ENCODE assay signal across 8 mouse cellular contexts in the genomic region with DNA sequence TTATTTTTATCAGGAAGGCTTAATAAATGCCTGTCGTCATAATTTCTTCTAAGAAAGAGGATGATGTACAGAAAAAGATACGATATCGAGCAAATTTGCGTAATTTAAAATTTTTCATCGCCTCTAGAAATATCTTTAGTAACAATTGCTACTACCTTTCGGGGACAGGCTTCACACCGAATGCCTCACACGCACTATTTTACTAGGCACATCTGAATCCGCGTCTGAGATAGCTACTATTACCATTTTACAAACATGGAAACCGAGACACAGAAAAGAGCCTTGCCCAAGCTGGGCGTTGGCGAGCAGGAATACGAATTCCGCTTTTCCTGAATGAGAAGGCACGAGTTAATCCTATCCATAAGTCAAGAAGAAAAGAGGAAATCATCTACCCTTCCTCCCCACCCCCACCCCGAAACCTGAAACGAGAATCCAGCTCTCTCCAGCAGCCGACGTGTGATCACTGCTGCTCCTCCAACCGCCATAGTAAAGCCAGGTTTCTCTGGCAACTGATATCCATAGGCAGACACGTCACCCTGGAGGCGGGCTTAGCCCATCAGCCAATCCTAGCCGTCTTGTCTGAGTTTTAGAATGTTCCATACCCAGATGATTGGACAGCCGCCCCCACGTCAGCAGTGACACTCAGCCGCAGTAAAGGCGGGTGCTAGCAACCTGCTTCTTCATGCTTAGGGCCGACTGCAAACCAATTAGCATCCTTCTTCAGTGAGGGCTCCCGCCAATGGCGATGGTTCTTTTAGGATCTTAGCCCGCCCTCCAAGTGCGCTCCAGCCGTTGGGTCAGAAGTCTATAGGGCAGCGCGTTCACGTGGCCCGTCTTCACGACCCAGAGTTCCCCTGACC. TPM values are rescaled to one million over a fixed set of nuclear protein-coding genes. Genes with fewer than 3 reads are reported as not detected.
DNase-seq lines count a peak whose midpoint lies in the region; ATAC-seq and TF ChIP-seq lines count a peak whose summit lies in the region.

No protein-coding gene starts in this region.

- ATAC-seq in embryonic facial prominence, embryonic 13.5 days (ENCODE audit: insufficient number of reproducible peaks, insufficient read depth, low FRiP score, low TSS enrichment, low read depth), result peak; percentile 98
- ATAC-seq in limb, embryonic 12.5 days (ENCODE audit: insufficient number of reproducible peaks, insufficient read depth, low FRiP score, low TSS enrichment, low read depth), result peak; percentile 99
- peak; percentile 98 for ATAC-seq in midbrain, embryonic 15.5 days (replicated peaks)

- no peak for TF ChIP-seq CTCF in kidney, adult 2 months (conservative IDR thresholded peaks at IDR 0.05; ENCODE audit: insufficient read depth, insufficient read length, low read depth, low read length)

- peaks cover 3% of the 10 kb centered on the region for H3K36me3 ChIP-seq in embryonic facial prominence, embryonic 13.5 days
- H3K36me3 ChIP-seq in kidney, adult 2 months (ENCODE audit: control insufficient read depth, insufficient read depth, low read length), result no peaks in the 10 kb centered on the region
- H3K36me3 ChIP-seq in limb, embryonic 12.5 days, result peaks cover 6% of the 10 kb centered on the region; the same call in 1 of the 2 replicates
- no peaks in the 10 kb centered on the region for H3K36me3 ChIP-seq in midbrain, embryonic 15.5 days (replicated peaks)

- H3K4me1 ChIP-seq in embryonic facial prominence, embryonic 13.5 days, result 0 out of 2 replicates have a peak, but pooled peaks cover 7% of the 10 kb centered on the region
- no peaks in the 10 kb centered on the region for H3K4me1 ChIP-seq in kidney, adult 2 months (ENCODE audit: control insufficient read depth, insufficient read depth, low read length)
- H3K4me1 ChIP-seq in limb, embryonic 12.5 days (replicated peaks), result 0 out of 2 replicates have a peak, but pooled peaks cover 2% of the 10 kb centered on the region
- peaks cover 8% of the 10 kb centered on the region for H3K4me1 ChIP-seq in midbrain, embryonic 15.5 days

- DNase-seq in urinary bladder, adult 18-20 months (ENCODE audit: low spot score in 2 of 2), result peak; percentile 52 to 89
- no peak for DNase-seq in urinary bladder, postnatal 14 days (ENCODE audit: low spot score)
- peak; percentile 89 to 98 for DNase-seq in heart, adult 18-20 months
- peak; percentile 98 for DNase-seq in kidney, adult 2 months
- DNase-seq in spleen, postnatal 14 days (ENCODE audit: low spot score in 2 of 2), result peak; percentile 76 to 84

- H3K27ac ChIP-seq in embryonic facial prominence, embryonic 13.5 days, result peak overlapping the region; percentile 82
- peak overlapping the region; percentile 77 for H3K27ac ChIP-seq in kidney, adult 2 months (ENCODE audit: insufficient read depth, low read depth, low read length)
- H3K27ac ChIP-seq in limb, embryonic 12.5 days, result peak overlapping the region; percentile 86
- peak overlapping the region; percentile 93 for H3K27ac ChIP-seq in midbrain, embryonic 15.5 days

- H3K4me3 ChIP-seq in embryonic facial prominence, embryonic 13.5 days, result peak overlapping the region; percentile 55
- peak overlapping the region; percentile 92 for H3K4me3 ChIP-seq in kidney, adult 2 months (ENCODE audit: insufficient read depth, low read depth, low read length)
- H3K4me3 ChIP-seq in limb, embryonic 12.5 days (replicated peaks), result peak overlapping the region; percentile 47
- H3K4me3 ChIP-seq in midbrain, embryonic 15.5 days, result peak overlapping the region; percentile 54

- WGBS in embryonic facial prominence, embryonic 13.5 days, result 25% methylated on average over 39 of the region's 39 CpGs
- under 1% methylated on average over 38 of the region's 39 CpGs for WGBS in kidney, adult 2 months
- WGBS in limb, embryonic 12.5 days, result 15% methylated on average over 39 of the region's 39 CpGs
- 23% methylated on average over 39 of the region's 39 CpGs for WGBS in midbrain, embryonic 15.5 days

- peak overlapping the region; percentile 60; the same call in 1 of the 2 replicates for H3K4me2 ChIP-seq in embryonic facial prominence, embryonic 13.5 days
- H3K4me2 ChIP-seq in limb, embryonic 12.5 days, result 0 out of 2 replicates have a peak overlapping the region, but pooled peaks have one; percentile 61
- peak overlapping the region; percentile 52; the same call in 1 of the 2 replicates for H3K4me2 ChIP-seq in midbrain, embryonic 15.5 days

- peak overlapping the region; percentile 80 for H3K9ac ChIP-seq in embryonic facial prominence, embryonic 13.5 days
- H3K9ac ChIP-seq in limb, embryonic 12.5 days (replicated peaks), result peak overlapping the region; percentile 65
- H3K9ac ChIP-seq in midbrain, embryonic 15.5 days, result peak overlapping the region; percentile 47

- no peaks in the 10 kb centered on the region for H3K9me3 ChIP-seq in embryonic facial prominence, embryonic 13.5 days
- H3K9me3 ChIP-seq in limb, embryonic 12.5 days, result no peaks in the 10 kb centered on the region
- H3K9me3 ChIP-seq in midbrain, embryonic 15.5 days, result no peaks in the 10 kb centered on the region

- H3K27me3 ChIP-seq in embryonic facial prominence, embryonic 13.5 days, result no peaks in the 10 kb centered on the region
- no peaks in the 10 kb centered on the region for H3K27me3 ChIP-seq in kidney, adult 2 months (replicated peaks; ENCODE audit: control insufficient read depth, insufficient read depth, low read length)
- H3K27me3 ChIP-seq in limb, embryonic 12.5 days, result peaks cover 2% of the 10 kb centered on the region; the same call in 1 of the 2 replicates
- no peaks in the 10 kb centered on the region for H3K27me3 ChIP-seq in midbrain, embryonic 15.5 days (replicated peaks)

- TF ChIP-seq POLR2A in kidney, adult 2 months (IDR thresholded peaks at IDR 0.05; ENCODE audit: low read depth, low read length), result peak; percentile 65

RNA-seq across cellular contexts. Expression of a gene that starts 2.5 kb away (rescaled TPM):
- polyA plus RNA-seq in embryonic facial prominence, embryonic 13.5 days (2015; fragmentation: Nextera tagmentation; extraction: Ambion mirVana), result 603 and 642 TPM in 2 replicates
- 10 to 100 TPM; 74.8 to 92.7 TPM for total RNA-seq in heart, adult 18-20 months (2021)
- polyA plus RNA-seq in kidney, adult 2 months (2012; rRNA removed), result 20.9 and 33.3 TPM in 2 replicates
- polyA plus RNA-seq in limb, embryonic 12.5 days (2016; fragmentation: Nextera tagmentation; extraction: Ambion mirVana), result 576 and 582 TPM in 2 replicates
- 558 and 567 TPM in 2 replicates for polyA plus RNA-seq in midbrain, embryonic 15.5 days (2015; fragmentation: Nextera tagmentation; extraction: Ambion mirVana)

RNA-seq across cellular contexts. Expression of a gene that starts 33.2 kb away (rescaled TPM):
- polyA plus RNA-seq in embryonic facial prominence, embryonic 13.5 days (2015; fragmentation: Nextera tagmentation; extraction: Ambion mirVana), result 11.9 and 13.2 TPM in 2 replicates
- 1 to 10 TPM; 4.2 to 4.4 TPM for total RNA-seq in heart, adult 18-20 months (2021)
- polyA plus RNA-seq in kidney, adult 2 months (2012; rRNA removed), result 1.3 and 1.6 TPM in 2 replicates
- 9.9 and 10.2 TPM in 2 replicates for polyA plus RNA-seq in limb, embryonic 12.5 days (2016; fragmentation: Nextera tagmentation; extraction: Ambion mirVana)
- 21.3 and 22.1 TPM in 2 replicates for polyA plus RNA-seq in midbrain, embryonic 15.5 days (2015; fragmentation: Nextera tagmentation; extraction: Ambion mirVana)

RNA-seq across cellular contexts. Expression of a gene that starts 38.9 kb away (rescaled TPM):
- polyA plus RNA-seq in embryonic facial prominence, embryonic 13.5 days (2015; fragmentation: Nextera tagmentation; extraction: Ambion mirVana), result not detected in 2 replicates
- not detected for total RNA-seq in heart, adult 18-20 months (2021)
- not detected in 2 replicates for polyA plus RNA-seq in kidney, adult 2 months (2012; rRNA removed)
- 0.18 TPM in 1 of 2 replicates, not detected in the other for polyA plus RNA-seq in limb, embryonic 12.5 days (2016; fragmentation: Nextera tagmentation; extraction: Ambion mirVana)
- polyA plus RNA-seq in midbrain, embryonic 15.5 days (2015; fragmentation: Nextera tagmentation; extraction: Ambion mirVana), result 0.11 TPM in 1 of 2 replicates, not detected in the other

Comparison
In these comparisons a context has a peak if more than half of its experiments do, and no peak if none do; other contexts are left out.
1. RNA of a gene that starts 2.5 kb away (polyA plus RNA-seq): 603 to 642 TPM in embryonic facial prominence, embryonic 13.5 days, 576 to 582 TPM in limb, embryonic 12.5 days and 558 to 567 TPM in midbrain, embryonic 15.5 days; 20.9 to 33.3 TPM in kidney, adult 2 months; every median in the first group is over 10 times any median in the second.
2. Peak in every context shown above with its lines, with median percentiles within 50 percentile points of each other: ATAC-seq, H3K27ac ChIP-seq, H3K4me2 ChIP-seq, H3K4me3 ChIP-seq and H3K9ac ChIP-seq.